Mouse (Mus musculus) MEL (cell line): ENCODE measurements around the gene Smarca2.

Experiments used
- CHD2 ChIP-seq: IDR thresholded peaks from 2 replicates; pipeline ENCODE4 v1.6.1; 2011; ENCODE audit warnings: low read length, improper control_type of control experiment
- CTCF ChIP-seq, 3 experiments: IDR thresholded peaks in 2 of 3; conservative IDR thresholded peaks in 1 of 3; 2 replicates each; pipeline ENCODE4 v1.5.1; 2011 to 2012; ENCODE audit warnings: low read length in 3 of 3, low read depth in 2 of 3, mild to moderate bottlenecking in 2 of 3, improper control_type of control experiment in 1 of 3, inconsistent platforms in 1 of 3, mixed read lengths in 1 of 3, moderate library complexity in 1 of 3; ENCODE audit not compliant: control insufficient read depth in 1 of 3, insufficient read depth in 1 of 3, poor library complexity in 1 of 3, severe bottlenecking in 1 of 3
- HCFC1 ChIP-seq: IDR thresholded peaks from 2 replicates; pipeline ENCODE4 v1.6.1; 2012; ENCODE audit warnings: low read depth, mild to moderate bottlenecking, inconsistent platforms, low read length, improper control_type of control experiment, moderate library complexity
- MEF2A ChIP-seq: IDR thresholded peaks from 2 replicates; pipeline ENCODE4 v1.6.1; 2014; ENCODE audit warnings: low read depth, mild to moderate bottlenecking, inconsistent platforms, low read length, improper control_type of control experiment; ENCODE audit not compliant: poor library complexity, insufficient replicate concordance, severe bottlenecking; ENCODE audit errors: extremely low read depth
- MYC ChIP-seq: IDR thresholded peaks from 2 replicates; pipeline ENCODE4 v1.6.1; 2011; ENCODE audit warnings: low read depth, mild to moderate bottlenecking, low read length, improper control_type of control experiment, moderate library complexity
- NRF1 ChIP-seq: IDR thresholded peaks from 2 replicates; pipeline ENCODE4 v1.6.1; 2014; ENCODE audit warnings: low read depth, mild to moderate bottlenecking, inconsistent platforms, low read length, improper control_type of control experiment, moderate library complexity; ENCODE audit not compliant: poor library complexity, insufficient read depth, severe bottlenecking
- POLR2A ChIP-seq, 2 experiments: IDR thresholded peaks; 2 replicates each; pipeline ENCODE4 v1.6.1; 2011 to 2012; ENCODE audit warnings: low read length in 2 of 2, mild to moderate bottlenecking in 2 of 2, control low read depth in 1 of 2, improper control_type of control experiment in 1 of 2, low read depth in 1 of 2, moderate library complexity in 1 of 2; ENCODE audit not compliant: control insufficient read depth in 1 of 2, insufficient read depth in 1 of 2, poor library complexity in 1 of 2
- TAL1 ChIP-seq: IDR thresholded peaks from 2 replicates; pipeline ENCODE4 v1.6.1; 2012; ENCODE audit warnings: mild to moderate bottlenecking, inconsistent platforms, low read length, moderate library complexity, mixed read lengths
- USF1 ChIP-seq: IDR thresholded peaks from 2 replicates; pipeline ENCODE4 v1.6.1; 2014; ENCODE audit warnings: low read depth, mild to moderate bottlenecking, inconsistent platforms, low read length, improper control_type of control experiment, moderate library complexity

DNA sequence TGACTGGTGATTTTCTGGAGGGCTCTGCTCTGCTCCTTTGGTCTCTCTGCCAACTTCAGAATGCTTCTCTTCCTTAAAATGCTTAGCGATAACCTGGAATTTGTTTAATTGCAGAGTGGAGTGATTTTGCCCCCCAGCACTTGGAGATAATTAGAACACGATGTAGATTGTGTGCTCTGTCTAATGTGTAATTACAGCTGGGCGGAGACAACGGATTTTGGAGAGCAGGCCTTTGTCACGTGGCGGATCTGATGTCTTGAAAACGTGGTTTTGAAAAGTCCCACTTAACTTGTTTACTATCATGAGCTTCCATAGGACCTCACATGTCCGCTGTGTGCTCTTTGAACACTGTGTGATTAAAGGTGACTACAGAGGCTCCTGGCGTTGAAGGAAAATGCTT is 125.6 kb downstream of the Smarca2 start:
- TF ChIP-seq POLR2A (IDR thresholded peaks at IDR 0.05; ENCODE audit: control insufficient read depth in 1 of 2, insufficient read depth in 1 of 2, low read depth in 1 of 2, low read length in 2 of 2, poor library complexity in 1 of 2) (no peak), NRF1 (no peak), USF1 (no peak), MYC (no peak), MEF2A (no peak), CHD2 (no peak), HCFC1 (no peak), TAL1 (no peak), CTCF (IDR thresholded peaks at IDR 0.05 in 2 of 3, conservative IDR thresholded peaks at IDR 0.05 in 1 of 3; ENCODE audit: control insufficient read depth in 1 of 3, insufficient read depth in 1 of 3, low read depth in 2 of 3, low read length in 3 of 3, poor library complexity in 1 of 3, severe bottlenecking in 1 of 3) (no peak)
